Mouse (Mus musculus) urinary bladder, postnatal 36 days (tissue): ENCODE results near the gene Arl8b.

ENCODE experiments used
- DNase-seq, 2 experiments: peaks; one replicate each; pipeline ENCODE4 v3.0.0; 2022; ENCODE audit warnings: low spot score in 2 of 2, mixed read lengths in 1 of 2

Gene Arl8b

GRCm38 (mm10) chr6:108784796-108785195, 1.9 kb downstream of the Arl8b start:
- no peak for DNase-seq

- no peak for DNase-seq
Measured at GRCm38 (mm10) chr6:108785551-108785950, 2.7 kb downstream of the Arl8b start.

GRCm38 (mm10) chr6:108791498-108791897, 8.6 kb downstream of the Arl8b start:
- no peak for DNase-seq

- no peak for DNase-seq
Measured at GRCm38 (mm10) chr6:108795912-108796311, 13.0 kb downstream of the Arl8b start.

GRCm38 (mm10) chr6:108796706-108797105, 13.8 kb downstream of the Arl8b start:
- peak in 1 of 2 experiments; percentile 30 for DNase-seq

GRCm38 (mm10) chr6:108805194-108805593, 22.3 kb downstream of the Arl8b start:
- no peak for DNase-seq

DNA sequence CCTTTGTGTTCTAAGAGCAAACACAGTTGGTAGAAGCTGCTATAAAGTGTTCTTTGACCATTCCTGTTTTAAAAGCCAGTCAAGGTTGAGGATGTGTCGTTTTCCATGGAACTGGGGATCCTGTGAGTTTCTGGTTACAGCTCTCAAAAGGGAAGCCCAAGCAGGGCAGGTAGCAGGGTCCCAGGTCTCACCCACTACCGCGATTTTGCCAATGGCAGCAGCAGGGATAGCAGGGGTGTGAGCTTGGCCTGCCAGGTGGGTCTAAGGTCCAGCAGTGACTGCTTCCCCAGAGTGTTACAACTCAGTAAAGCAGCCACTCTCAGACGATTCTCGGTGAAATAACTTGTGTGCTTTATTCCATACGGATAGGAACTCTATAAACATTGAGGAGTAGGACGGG, 23.0 kb downstream of the Arl8b start:
- DNase-seq = no peak

DNA sequence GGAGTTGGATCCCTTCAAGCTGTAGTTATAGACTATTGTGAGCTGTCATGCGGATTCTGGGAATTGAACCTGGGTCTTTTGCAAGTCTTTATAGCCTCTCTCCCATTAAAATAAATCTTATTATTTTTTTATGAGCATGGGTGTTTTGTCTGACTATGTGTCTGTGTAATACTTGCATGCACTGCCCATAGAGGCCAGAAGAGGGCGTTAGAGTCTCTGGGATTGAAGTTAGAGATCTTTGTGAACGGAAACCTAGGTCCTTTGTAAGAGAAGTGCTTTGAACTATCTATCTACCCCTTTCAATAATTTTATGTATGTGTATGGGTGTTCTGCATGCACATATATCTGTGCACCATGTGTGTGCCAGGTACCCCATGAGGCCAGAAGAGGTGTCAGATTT, 24.5 kb downstream of the Arl8b start:
- DNase-seq = no peak

GRCm38 (mm10) chr6:108808786-108809185, 25.9 kb downstream of the Arl8b start:
- no peak for DNase-seq

- DNase-seq = no peak
Measured at GRCm38 (mm10) chr6:108810237-108810636, 27.3 kb downstream of the Arl8b start.

DNA sequence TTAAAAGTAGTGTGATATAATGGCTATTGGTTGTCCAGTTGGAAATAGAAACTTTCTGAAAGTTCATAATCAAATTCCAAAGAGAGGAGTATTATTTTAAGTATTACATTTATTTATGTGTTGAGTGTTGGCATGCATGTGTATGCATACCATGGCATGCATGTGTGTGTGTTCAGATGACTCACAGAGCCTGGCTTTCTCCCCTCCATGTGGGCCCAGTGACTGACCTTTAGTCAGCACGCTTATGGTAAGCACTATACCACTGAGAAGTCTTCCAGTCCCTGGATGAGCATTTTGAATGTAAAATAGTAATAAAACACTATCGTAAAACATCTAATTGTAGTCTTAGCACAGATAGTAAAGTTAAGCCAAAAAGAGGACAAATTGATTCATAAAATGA, 29.2 kb downstream of the Arl8b start:
- no peak for DNase-seq

GRCm38 (mm10) chr6:108817510-108817909, 34.6 kb downstream of the Arl8b start:
- no peak for DNase-seq

DNA sequence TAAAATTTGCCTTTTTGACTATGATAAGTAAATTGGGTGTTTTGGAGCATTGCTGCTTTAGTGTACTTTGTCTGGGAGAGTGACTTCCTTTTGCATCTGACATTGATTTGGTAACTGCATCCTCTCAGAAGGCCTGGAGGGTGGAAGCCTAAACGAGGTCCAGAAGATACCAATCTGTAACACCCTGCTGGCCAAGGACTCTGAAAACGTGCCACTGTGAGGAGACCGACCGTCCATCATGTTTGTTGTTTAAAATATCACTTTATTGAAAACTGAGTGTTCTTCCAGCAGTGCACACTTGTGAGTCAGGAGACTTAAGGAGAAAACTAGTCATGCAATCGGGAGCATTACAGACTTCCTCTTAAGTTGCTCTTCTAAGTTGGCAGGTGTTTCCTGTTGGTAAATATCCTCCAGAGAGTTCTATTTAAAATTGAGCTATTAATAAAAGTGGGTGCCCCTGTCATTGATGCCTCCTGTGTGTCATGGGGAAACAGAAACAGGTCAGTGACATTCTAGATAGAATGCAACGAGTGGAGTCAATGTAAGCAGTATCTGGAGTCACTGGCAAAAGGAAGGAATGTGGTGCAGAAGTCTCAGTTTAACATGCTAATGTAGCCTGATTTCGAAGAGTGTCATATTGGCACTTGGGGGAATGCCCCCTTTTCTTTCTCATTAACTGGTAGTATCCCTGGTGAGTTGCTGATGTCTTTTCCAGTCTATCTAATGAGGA, 42.1 kb downstream of the Arl8b start:
- no peak for DNase-seq

DNA sequence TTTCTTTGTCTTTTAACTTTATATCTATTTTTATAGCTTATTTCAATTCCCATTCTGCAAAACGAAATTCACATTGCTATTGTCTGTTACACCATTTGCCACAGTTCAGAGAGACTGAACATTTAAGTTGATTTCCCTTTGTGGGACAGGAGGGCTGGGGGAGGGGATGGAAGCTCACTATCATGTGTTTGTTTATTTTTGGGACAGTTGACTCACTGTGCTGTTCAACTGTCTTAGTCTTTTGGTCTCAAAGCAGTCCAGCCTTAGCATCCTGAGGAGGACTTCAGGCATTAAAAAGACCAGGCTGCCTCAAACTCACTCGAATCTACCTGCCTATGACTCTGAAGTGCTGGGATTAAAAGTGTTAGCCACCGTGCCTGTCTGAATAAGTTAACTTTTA, 43.2 kb downstream of the Arl8b start:
- no peak for DNase-seq

- DNase-seq = no peak
Measured at GRCm38 (mm10) chr6:108827336-108827920, 44.5 kb downstream of the Arl8b start.

DNA sequence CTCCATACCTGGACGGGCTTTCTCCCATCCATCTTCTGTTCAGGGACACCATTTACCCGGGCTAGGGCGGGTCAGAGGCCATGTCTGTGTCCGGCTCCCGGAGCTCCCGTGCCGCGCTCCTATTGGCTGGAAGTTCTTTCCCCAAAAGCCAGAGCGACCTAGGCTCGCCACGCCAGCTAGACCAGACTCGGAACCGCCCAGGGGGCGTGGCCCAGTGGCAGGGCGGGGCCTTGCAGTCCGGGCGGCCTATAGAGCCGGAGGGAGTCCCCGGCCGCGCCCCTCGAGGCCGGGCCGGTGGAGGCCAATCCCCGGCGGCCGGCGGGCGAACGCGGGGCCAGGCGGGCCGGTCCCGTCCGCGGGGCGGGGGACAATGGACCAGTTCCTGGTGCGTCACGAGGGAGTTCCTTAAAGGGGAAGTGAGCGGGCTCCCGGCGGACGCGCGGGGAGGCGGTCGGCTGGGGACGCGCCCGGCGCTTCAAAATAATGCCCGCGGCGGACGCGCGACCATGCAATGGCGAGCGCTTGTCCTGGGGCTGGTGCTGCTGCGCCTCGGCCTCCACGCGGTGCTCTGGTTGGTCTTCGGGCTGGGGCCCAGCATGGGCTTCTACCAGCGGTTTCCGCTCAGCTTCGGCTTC, 45.5 kb downstream of the Arl8b start, which contains the start of gene Edem1:
Gene Edem1 (plus strand): TSS at position 408 of the 635 bp plus-strand sequence.
- DNase-seq = peak; percentile 99

- peak in 1 of 2 experiments; percentile 32 for DNase-seq
Measured at GRCm38 (mm10) chr6:108828872-108829271, 46.0 kb downstream of the Arl8b start.

DNA sequence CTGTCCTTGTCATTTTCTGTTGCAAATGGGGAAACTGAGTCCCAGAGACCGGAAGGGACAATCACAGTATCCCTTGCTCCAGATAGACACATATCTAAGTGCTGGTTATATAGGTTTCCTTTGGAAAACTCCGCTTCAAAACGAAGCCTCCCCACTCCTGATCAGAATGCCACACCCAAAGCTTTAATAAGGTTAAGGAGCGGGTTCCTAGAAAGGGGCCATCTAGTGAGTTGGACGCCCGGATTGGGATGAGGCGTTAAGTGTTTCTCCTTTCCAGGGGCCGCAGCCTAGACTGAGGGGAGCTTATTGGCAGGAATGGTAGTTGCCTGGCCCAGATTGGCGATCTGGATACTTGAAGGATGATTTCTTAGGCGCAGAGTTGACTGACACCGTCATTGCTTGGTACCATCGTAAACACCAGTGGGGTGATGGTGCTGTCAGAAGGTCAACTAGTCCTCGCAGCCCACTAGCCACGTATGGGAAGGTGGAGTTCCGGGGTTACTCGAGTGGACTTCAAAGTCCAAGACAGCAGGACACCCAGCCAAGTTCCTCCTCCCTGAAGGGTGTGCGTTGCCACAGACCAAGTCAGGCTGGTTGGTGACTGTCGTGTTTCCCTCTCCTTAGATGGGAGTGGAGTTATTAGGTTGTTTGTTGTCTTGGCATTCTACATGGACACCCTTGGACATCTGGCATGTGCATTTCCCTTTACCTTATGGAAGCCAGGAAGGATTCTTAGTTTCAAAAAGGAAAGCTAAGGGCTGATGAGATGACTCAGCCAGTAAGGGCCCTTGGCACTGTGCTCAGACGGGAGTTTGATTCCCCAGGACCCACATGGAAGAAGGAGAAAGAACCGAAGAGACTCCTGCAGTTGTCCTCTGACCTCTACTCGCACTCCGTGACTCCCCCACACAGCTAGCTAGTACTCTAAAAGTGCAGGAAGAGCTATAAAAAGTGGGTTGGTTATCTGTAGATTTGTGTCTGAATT, 46.8 kb downstream of the Arl8b start:
- DNase-seq = peak in 1 of 2 experiments; percentile 49

DNA sequence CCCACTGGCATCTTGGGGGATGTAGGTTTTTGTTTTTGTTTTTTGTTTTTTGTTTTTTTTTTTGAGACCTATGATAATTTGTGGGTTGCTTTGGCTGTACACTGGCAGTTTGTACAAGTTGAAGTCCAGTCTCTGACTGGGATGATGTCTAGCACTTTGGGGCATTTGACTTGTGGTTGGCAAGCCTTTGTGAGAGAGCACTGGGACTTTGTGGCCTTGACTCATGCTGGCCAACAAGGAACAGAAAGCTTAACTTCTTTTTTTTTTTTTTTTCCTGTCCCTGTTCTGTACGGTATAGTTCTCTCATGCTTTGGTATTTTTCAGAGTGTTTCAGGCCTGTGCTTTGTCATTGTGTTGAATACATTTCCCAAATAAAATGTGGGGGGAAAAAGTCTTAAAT, 49.3 kb downstream of the Arl8b start:
- DNase-seq = no peak

GRCm38 (mm10) chr6:108832989-108833388, 50.1 kb downstream of the Arl8b start:
- no peak for DNase-seq

DNA sequence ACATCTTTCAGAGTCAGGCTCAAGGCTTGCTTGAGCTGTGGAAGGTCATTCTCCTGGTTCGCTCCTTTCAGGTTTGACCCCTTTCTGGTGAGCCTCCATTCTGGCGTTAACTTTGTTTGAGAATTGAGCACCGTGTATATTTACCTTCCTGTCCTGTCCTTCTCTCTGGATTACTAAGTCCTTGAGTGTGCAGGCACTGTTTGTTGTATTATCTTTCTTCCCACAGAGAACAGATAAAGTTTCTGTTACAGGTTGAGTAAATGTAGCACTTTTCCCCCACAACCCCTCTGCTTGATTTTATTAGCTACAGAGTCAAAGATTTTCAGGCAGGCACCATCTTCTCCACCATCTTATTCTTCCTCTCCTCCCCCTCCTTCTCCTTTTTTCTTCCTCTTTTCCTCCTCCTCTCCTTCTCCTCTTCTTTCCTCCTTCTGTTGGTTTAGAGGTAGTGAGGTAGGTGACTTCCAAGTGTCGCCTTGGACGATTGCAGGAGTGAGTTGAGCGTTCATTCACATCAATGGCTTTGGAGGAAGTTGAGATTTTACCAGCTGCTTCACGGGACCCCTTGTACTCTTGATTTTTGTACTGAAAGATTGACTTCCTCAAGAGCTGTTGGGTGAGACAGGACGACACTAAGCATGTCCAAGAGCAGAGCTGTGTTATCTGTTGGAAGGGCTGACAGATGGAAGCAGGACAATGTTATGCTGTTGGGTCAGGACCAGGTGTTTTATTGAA, 51.2 kb downstream of the Arl8b start:
- no peak for DNase-seq
